Mouse (Mus musculus): ENCODE results near the gene Auh.

- TF ChIP-seq POLR2A (IDR thresholded peaks at IDR 0.05; ENCODE audit: extremely low read depth, insufficient read depth, low read length) (no peak), CTCF (IDR thresholded peaks at IDR 0.05; ENCODE audit: low read depth, low read length) (no peak)
Measured at GRCm38 (mm10) chr13:52976130-52976509, 46.6 kb upstream of the Auh start.

All from liver, adult 2 months (tissue).